Mouse (Mus musculus) embryonic facial prominence, embryonic 13.5 days (tissue): ENCODE results near the gene Gtf2h3. TPM values are rescaled to one million over a fixed set of nuclear protein-coding genes. Genes with fewer than 3 reads are reported as not detected.
A peak's percentile ranks its signal among the peaks of the same experiment; 100 is the strongest.
"Not testable (repeated sequence)": the region's sequence is repeated elsewhere in the genome, so short reads cannot be mapped to it uniquely, and the experiment has no call there.

ENCODE experiments used
- ATAC-seq: fragments of 200-750 bp; cut with Nextera tagmentation; 2 replicates; pipeline ENCODE4 v1.8.0; 2017; ENCODE audit warnings: low read depth; ENCODE audit not compliant: insufficient number of reproducible peaks, insufficient read depth, low FRiP score, low TSS enrichment
- H3K27ac ChIP-seq: fragments of 300-500 bp; sonication (generic); 2 replicates; pipeline ENCODE4 v1.5.1; 2015; ENCODE audit warnings: moderate library complexity, mild to moderate bottlenecking, inconsistent platforms
- H3K27me3 ChIP-seq: fragments of 300-500 bp; sonication (generic); 2 replicates; pipeline ENCODE4 v1.6.1; 2015; ENCODE audit warnings: mild to moderate bottlenecking, inconsistent platforms
- H3K36me3 ChIP-seq: fragments of 300-500 bp; sonication (generic); 2 replicates; pipeline ENCODE4 v1.6.1; 2015; ENCODE audit warnings: mild to moderate bottlenecking, inconsistent platforms
- H3K4me1 ChIP-seq: fragments of 300-500 bp; sonication (generic); 2 replicates; pipeline ENCODE4 v1.6.1; 2015; ENCODE audit warnings: inconsistent platforms
- H3K4me2 ChIP-seq: fragments of 300-500 bp; sonication (generic); 2 replicates; pipeline ENCODE4 v1.6.1; 2015; ENCODE audit warnings: moderate library complexity, mild to moderate bottlenecking, inconsistent platforms
- H3K4me3 ChIP-seq: fragments of 300-500 bp; sonication (generic); 2 replicates; pipeline ENCODE4 v1.5.1; 2015; ENCODE audit warnings: mild to moderate bottlenecking, inconsistent platforms
- H3K9ac ChIP-seq: fragments of 300-500 bp; sonication (generic); 2 replicates; pipeline ENCODE4 v1.6.1; 2015; ENCODE audit warnings: mild to moderate bottlenecking, inconsistent platforms
- H3K9me3 ChIP-seq: fragments of 300-500 bp; sonication (generic); 2 replicates; pipeline ENCODE4 v1.6.1; 2016; ENCODE audit warnings: inconsistent platforms
- WGBS: fragments of 180-500 bp; shearing (Covaris S2); methylation state at CpG from one replicate; pipeline ENCODE4 v1.1.7; 2015; ENCODE audit warnings: mixed read lengths; 5-methylcytosine and 5-hydroxymethylcytosine counted together
- polyA plus RNA-seq: library from polyadenylated mRNA; unstranded; fragments of >200 nt; fragmentation: Nextera tagmentation; extraction: Ambion mirVana; gene quantifications from 2 replicates; pipeline ENCODE4 v1.2.1, GENCODE M21; 2015

The Gtf2h3 gene
- polyA plus RNA-seq, 1 experiment from 2014 or later, result 72.3 TPM

DNA sequence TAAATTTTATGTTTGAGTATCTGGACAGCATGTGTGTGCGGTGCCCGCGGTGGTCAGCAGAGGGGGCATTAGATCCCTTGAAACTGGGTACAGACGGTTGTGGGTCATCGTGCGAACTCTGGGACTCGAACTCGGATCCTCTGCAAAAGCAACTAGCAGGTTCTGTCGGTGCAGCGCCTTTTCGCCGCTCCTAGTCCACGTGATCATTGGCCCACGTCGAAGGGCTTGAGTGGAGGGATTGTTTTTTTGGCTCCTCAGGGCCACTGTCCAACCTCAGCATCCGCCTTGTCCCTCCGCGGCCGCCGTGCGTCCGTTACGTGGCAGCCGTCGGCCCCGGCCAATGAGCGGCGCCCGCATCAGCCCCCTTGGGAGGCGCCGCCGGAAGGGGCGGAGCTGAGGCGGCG, 38.6 kb upstream of the Gtf2h3 start, which contains the start of gene Tmed2:
TSS of gene Tmed2 (plus strand) at position 313 of the 404 bp plus-strand sequence.
- peak within 1 kb of the TSS; percentile 97 for H3K9ac ChIP-seq
- H3K36me3 ChIP-seq, result peaks cover 29% of the 10 kb centered on the region
- peak within 1 kb of the TSS; percentile 76 for H3K27ac ChIP-seq
- H3K9me3 ChIP-seq, result no peaks in the 10 kb centered on the region
- peak within 1 kb of the TSS; percentile 82 for H3K4me3 ChIP-seq
- H3K4me2 ChIP-seq, result peak within 1 kb of the TSS; percentile 82
- peaks cover 5% of the 10 kb centered on the region; the same call in 1 of the 2 replicates for H3K27me3 ChIP-seq
- ATAC-seq, result peak; percentile 95
- H3K4me1 ChIP-seq, result peaks cover 16% of the 10 kb centered on the region
- under 1% methylated on average over 28 of the region's 35 CpGs for WGBS

DNA sequence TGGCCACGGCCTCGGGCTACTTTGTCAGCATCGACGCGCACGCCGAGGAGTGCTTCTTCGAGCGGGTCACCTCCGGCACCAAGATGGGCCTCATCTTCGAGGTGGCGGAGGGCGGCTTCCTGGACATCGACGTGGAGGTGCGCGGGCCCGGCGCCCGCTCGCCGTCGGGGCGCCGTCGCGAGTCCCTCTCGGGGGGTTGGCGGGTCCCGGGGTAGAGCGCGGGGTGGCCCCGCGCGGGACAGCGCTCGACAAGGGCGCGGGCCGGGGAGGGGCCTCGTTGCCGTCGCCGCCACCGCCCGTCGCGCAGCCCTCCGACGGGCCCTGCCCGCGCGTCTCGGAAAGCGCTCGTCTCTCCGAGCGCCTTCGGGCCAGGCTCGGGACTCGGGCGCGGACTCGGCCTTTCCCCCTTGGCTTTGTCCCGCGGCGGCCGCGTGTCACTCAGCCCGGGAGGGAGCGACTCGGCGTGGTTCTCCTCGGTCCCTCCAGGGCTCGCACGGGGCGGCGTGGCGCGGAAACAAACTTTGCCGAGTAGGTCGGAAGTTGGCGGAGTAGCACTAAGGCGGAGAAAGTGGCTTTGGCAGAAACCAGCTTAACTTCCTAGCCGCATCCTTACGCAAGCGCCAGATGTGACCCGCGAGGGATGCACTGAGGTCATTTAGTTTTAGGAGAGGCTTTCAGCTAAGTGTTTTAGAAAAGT, 37.9 kb upstream of the Gtf2h3 start:
- Histone ChIP-seq H3K9me3 (no peaks in the 10 kb centered on the region), H3K27me3 (peaks cover 5% of the 10 kb centered on the region; the same call in 1 of the 2 replicates), H3K27ac (peak overlapping the region; percentile 76), H3K4me2 (peak overlapping the region; percentile 82), H3K36me3 (peaks cover 36% of the 10 kb centered on the region), H3K4me3 (peak overlapping the region; percentile 82), H3K9ac (peak overlapping the region; percentile 97), H3K4me1 (peaks cover 16% of the 10 kb centered on the region)
- WGBS, result under 1% methylated on average over 81 of the region's 89 CpGs
- ATAC-seq, result peak; percentile 57

DNA sequence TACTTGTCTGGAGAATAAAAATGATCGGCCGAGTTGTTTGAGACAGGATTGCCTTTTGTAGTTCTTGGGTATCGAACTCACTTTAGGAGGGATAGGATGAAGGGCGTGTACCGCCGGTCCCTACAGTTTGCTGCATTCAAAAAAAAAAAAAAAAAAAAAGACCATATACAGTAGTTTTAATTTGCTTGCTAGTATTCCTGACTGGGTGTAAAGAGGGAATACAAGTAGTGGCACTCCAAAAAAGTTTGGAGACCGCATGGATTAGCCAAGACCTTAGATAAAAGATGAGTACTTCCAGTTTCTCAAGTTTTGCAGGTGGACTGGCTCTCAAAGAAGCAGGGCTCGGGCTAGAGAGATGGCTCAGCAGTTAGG, 37.4 kb upstream of the Gtf2h3 start:
- 12% methylated on average over 8 of the region's 8 CpGs for WGBS
- no peaks in the 10 kb centered on the region for H3K9me3 ChIP-seq
- peak overlapping the region; percentile 82 for H3K4me3 ChIP-seq
- H3K9ac ChIP-seq, result peak overlapping the region; percentile 97
- H3K27ac ChIP-seq, result peak overlapping the region; percentile 76
- H3K4me2 ChIP-seq, result peak overlapping the region; percentile 82
- peaks cover 15% of the 10 kb centered on the region for H3K4me1 ChIP-seq
- ATAC-seq, result no peak
- peaks cover 4% of the 10 kb centered on the region; the same call in 1 of the 2 replicates for H3K27me3 ChIP-seq
- peaks cover 41% of the 10 kb centered on the region for H3K36me3 ChIP-seq

DNA sequence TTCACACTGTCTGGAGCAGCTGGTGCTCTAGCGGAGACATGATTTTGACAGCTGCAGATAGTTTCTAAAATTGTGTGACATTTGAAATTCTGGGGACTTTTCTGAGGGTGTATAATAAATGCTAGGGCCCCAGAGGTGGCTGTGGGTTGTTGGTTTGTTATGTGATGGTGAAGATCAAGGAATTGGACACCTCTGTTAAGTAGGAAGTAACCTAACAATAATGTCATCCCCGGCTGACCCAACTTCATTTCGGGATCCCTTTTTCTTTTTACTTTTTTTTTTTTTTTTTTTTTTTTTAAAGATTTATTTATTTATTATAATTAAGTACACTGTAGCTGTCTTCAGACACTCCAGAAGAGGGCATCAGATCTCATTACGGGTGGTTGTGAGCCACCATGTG, 28.2 kb upstream of the Gtf2h3 start:
- peaks cover 50% of the 10 kb centered on the region for H3K36me3 ChIP-seq
- WGBS, result 84% methylated on average over 4 of the region's 4 CpGs
- not testable (repeated sequence) for H3K4me3 ChIP-seq, H3K27me3 ChIP-seq, H3K9me3 ChIP-seq, H3K9ac ChIP-seq, H3K27ac ChIP-seq, ATAC-seq, H3K4me2 ChIP-seq
- peaks cover 14% of the 10 kb centered on the region for H3K4me1 ChIP-seq

DNA sequence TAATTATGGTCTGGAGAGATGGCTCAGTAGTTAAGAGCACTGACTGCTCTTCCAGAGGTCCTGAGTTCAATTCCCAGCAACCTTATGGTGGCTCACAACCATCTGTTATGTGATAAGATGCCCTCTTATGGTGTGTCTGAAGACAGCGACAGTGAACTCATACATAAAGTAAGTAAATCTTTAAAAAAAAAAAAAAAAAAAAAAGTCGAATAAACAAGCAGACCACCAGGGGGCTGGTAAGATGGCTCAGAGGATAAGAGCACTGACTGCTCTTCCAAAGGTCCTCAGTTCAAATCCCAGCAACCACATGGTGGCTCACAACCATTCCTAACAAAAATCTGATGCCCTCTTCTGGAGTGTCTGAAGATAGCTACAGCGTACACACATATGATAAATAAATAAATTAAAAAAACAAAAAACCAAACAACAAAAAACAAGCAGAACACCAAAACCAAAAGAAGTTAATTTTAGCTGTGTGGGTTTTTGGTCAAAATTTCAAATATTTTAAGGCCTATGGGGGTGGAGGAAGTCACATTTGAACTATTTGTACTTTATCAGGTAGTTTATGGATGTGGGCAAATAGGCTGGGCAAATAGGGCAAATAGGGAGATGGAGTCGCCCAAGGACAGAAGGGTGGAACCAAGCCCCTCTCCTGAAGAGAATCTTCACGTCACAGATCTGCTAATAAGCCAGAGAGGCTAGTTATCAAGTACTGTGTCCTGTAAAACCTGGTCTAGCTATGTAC, 27.4 kb upstream of the Gtf2h3 start:
- not testable (repeated sequence) for H3K9me3 ChIP-seq, H3K27me3 ChIP-seq, ATAC-seq
- Histone ChIP-seq H3K4me3 (peak overlapping the region; percentile 90), H3K9ac (peak overlapping the region; percentile 80), H3K4me2 (peak overlapping the region; percentile 78), H3K36me3 (peaks cover 48% of the 10 kb centered on the region), H3K4me1 (peaks cover 14% of the 10 kb centered on the region), H3K27ac (peak overlapping the region; percentile 85; the same call in 1 of the 2 replicates)
- WGBS, result 30% methylated on average over 5 of the region's 5 CpGs

DNA sequence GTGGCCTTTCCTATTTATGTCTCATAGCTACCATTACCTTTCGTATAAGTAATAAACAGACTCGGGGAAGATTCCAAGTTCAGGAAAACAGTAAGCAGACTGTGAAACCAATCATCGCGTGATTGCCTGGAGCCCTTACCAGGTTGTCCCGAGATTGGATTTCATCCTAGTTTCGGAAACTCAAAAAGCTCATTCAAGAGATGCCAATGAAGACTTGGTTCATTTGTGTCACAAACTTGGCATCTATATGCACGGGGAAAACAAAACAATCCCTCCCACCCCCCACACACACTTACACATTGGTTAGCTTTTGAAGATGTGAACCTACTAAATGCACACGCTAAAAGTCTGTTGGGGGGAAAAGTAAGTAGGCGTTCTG, 26.9 kb upstream of the Gtf2h3 start:
- Histone ChIP-seq H3K27ac (peak overlapping the region; percentile 85; the same call in 1 of the 2 replicates), H3K9ac (peak overlapping the region; percentile 80), H3K36me3 (peaks cover 49% of the 10 kb centered on the region), H3K4me2 (peak overlapping the region; percentile 78), H3K4me1 (peaks cover 14% of the 10 kb centered on the region), H3K4me3 (peak overlapping the region; percentile 90), H3K9me3 (no peaks in the 10 kb centered on the region), H3K27me3 (no peaks in the 10 kb centered on the region)
- no peak for ATAC-seq
- 6% methylated on average over 9 of the region's 9 CpGs for WGBS

DNA sequence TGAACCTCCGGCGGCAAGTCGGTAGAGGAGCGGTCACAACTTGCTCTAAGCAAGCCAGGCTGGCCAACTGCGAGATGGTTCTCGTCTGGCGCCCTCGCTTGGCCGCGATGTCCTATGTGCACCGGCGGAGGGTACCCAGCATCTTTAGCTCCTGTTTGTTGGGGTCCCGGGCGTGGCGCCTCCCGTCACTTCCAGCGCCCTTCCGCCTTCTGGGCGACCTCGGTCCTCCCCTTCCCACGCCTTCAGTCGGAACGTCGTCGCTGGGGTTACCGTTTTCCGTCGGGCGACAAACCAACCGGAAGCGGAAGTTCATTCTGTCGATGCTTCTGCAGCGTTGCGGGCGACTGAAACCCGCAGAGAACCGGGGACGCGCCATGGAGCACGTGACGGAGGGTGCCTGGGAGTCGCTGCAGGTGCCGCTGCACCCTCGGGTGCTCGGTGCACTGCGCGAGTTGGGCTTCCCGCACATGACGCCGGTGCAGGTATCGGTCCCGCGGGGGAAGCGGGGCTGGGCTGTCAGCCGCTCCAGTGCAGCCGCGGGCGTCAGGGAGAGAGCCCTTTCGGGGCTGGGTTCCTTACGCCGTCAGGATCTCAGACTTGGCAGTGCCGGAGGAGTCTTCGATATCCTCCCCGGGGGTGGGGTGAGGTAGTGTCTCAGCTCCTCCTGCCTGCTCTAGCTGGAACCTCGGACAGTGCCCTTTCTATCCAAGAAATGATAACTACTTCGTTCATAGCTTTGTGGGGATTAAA, 26.2 kb upstream of the Gtf2h3 start, which contains the start of gene Ddx55:
TSS of gene Ddx55 (plus strand) at position 307 of the 750 bp plus-strand sequence.
- Histone ChIP-seq H3K9ac (peak within 1 kb of the TSS; percentile 80), H3K4me1 (peaks cover 14% of the 10 kb centered on the region), H3K4me3 (peak within 1 kb of the TSS; percentile 90), H3K4me2 (peak within 1 kb of the TSS; percentile 78), H3K36me3 (peaks cover 47% of the 10 kb centered on the region), H3K27ac (peak within 1 kb of the TSS; percentile 85), H3K27me3 (no peaks in the 10 kb centered on the region), H3K9me3 (no peaks in the 10 kb centered on the region)
- peak; percentile 83 for ATAC-seq
- under 1% methylated on average over 66 of the region's 66 CpGs for whole genome bisulfite sequencing

DNA sequence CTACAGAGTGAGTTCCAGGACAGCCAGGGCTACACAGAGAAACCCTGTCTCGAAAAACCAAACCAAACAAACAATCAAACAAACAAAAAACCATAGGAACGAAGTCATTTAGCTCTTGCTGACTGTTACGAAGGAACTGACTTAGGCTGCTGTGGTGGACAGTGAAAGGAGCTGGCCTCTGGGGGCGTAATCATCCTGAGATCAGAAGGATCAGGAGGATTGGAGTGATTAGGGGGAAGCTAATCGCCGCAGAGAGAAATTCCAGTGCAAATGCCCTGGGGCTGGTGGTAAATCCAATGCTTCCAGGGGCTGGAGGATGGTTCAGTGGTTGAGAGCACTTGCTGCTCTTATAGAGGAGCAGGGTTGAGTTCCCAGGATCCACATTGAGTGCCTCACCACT, 25.3 kb upstream of the Gtf2h3 start:
- Histone ChIP-seq H3K4me3 (peak overlapping the region; percentile 90), H3K4me2 (peak overlapping the region; percentile 78), H3K27me3 (no peaks in the 10 kb centered on the region), H3K9me3 (no peaks in the 10 kb centered on the region), H3K9ac (peak overlapping the region; percentile 80; the same call in 1 of the 2 replicates), H3K4me1 (peaks cover 14% of the 10 kb centered on the region), H3K36me3 (peaks cover 47% of the 10 kb centered on the region), H3K27ac (no peak overlapping the region)
- ATAC-seq, result no peak
- 48% methylated on average over 6 of the region's 6 CpGs for WGBS

DNA sequence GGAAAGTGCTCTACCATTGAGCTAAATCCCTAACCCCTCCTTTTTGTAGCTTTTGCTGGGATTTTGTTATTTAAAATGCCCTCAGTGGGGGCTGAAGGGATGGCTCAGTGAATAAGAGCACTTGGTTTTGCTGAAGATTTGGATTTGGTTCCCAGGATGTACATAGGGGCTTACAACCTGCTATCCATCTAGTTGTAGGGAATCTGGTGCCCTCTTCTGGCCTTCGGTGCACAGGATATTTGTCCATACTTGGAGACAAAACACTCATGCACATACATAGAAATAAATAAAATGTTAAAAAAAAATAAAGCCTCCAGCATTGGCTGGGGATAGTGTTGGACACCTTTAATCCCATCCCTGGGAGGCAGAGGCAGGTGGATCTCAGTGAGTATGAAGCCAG, 23.8 kb upstream of the Gtf2h3 start:
- Histone ChIP-seq H3K9me3 (no peaks in the 10 kb centered on the region), H3K27ac (no peak overlapping the region), H3K36me3 (peaks cover 60% of the 10 kb centered on the region), H3K9ac (no peak overlapping the region), H3K27me3 (no peaks in the 10 kb centered on the region), H3K4me2 (no peak overlapping the region), H3K4me1 (peaks cover 14% of the 10 kb centered on the region), H3K4me3 (no peak overlapping the region)
- no peak for ATAC-seq
- 76% methylated on average over 1 of the region's 1 CpGs for WGBS

DNA sequence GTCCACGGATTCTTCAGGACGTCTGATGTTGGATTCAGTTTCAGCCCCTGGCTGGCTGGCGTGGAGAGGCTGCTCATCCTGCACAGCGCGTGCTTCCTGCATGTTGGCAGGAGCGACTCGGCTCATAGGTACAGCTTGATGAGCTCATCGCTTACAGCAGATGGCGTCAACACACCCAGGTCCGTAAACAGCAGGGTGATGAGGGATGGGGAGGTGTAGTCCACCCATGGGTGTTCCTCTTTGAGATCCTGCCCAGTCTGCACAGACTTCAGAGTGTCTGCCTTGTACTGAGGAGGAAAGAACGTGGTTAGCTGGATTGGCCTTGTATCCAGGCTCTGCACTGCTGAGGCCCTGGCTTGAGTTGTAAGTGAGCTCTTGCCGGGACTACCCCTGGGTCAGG, 7.9 kb upstream of the Gtf2h3 start:
- H3K36me3 ChIP-seq, result peaks cover 99% of the 10 kb centered on the region
- 85% methylated on average over 12 of the region's 12 CpGs for WGBS
- H3K9me3 ChIP-seq, result no peaks in the 10 kb centered on the region
- H3K4me2 ChIP-seq, result no peak overlapping the region
- H3K4me1 ChIP-seq, result no peaks in the 10 kb centered on the region
- no peak overlapping the region; the same call in 1 of the 2 replicates for H3K9ac ChIP-seq
- H3K27ac ChIP-seq, result no peak overlapping the region
- no peaks in the 10 kb centered on the region for H3K27me3 ChIP-seq
- ATAC-seq, result no peak
- H3K4me3 ChIP-seq, result no peak overlapping the region

DNA sequence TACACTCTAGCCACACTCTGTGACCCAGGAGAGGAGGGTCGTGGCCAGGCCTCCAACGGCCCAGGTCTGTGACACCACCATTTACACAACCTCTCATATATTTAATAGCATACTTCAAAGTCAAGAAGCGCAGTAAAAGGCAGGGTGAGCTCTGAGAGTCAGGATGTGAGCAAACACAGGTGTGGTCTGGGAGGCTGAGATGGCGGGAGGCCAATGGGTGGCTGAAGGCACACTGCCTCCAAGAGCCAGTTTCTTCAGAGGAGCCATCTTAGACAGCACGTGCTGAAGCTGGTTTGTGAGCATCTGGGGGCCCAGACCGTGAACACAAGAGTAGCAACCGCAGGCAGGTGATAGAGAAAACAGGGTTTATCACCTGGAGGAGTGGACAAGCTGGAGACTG, 3.5 kb upstream of the Gtf2h3 start:
- no peaks in the 10 kb centered on the region for H3K27me3 ChIP-seq
- peaks cover 22% of the 10 kb centered on the region for H3K4me1 ChIP-seq
- no peak for ATAC-seq
- H3K9ac ChIP-seq, result no peak overlapping the region
- WGBS, result 93% methylated on average over 7 of the region's 7 CpGs
- H3K9me3 ChIP-seq, result no peaks in the 10 kb centered on the region
- H3K27ac ChIP-seq, result no peak overlapping the region
- no peak overlapping the region for H3K4me2 ChIP-seq
- H3K4me3 ChIP-seq, result no peak overlapping the region
- peaks cover 68% of the 10 kb centered on the region for H3K36me3 ChIP-seq
